Mouse (Mus musculus): ENCODE results near the gene Slc38a1.

DNA sequence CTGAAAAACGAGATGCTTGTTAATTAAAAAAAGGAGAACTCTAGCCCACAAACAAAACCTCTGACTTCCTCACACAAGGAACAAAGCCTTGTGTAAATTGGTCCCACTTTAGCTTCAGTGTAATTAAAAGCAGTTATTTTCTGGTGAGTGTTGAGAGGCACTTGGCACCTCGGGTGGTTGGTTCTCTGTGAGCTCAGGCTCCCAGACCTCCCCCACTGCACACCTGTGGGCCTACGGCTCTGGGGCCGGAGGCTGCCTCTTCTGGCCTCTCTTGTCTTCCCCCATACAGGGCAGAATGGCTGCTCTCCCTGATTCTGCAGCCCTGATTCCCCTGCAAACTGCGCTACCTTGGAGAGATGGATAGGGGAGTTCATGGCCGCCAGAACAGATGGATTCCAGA is 49.3 kb downstream of the Slc38a1 start:
- TF ChIP-seq POLR2A (IDR thresholded peaks at IDR 0.05; ENCODE audit: borderline replicate concordance, control insufficient read depth, low read depth, low read length), result no peak
- TF ChIP-seq CTCF (IDR thresholded peaks at IDR 0.05; ENCODE audit: control insufficient read depth, insufficient read depth, low read length), result no peak
